Mouse (Mus musculus): ENCODE measurements at regions not wholly inside any gene's neighbourhood (a gene's known extent, or its start where the extent isn't known, plus 50 kb on each side); places are given as distances from the start of the nearest gene placed in this dataset.
"Not testable (repeated sequence)": the region's sequence is repeated elsewhere in the genome, so short reads cannot be mapped to it uniquely, and the experiment has no call there.

DNA sequence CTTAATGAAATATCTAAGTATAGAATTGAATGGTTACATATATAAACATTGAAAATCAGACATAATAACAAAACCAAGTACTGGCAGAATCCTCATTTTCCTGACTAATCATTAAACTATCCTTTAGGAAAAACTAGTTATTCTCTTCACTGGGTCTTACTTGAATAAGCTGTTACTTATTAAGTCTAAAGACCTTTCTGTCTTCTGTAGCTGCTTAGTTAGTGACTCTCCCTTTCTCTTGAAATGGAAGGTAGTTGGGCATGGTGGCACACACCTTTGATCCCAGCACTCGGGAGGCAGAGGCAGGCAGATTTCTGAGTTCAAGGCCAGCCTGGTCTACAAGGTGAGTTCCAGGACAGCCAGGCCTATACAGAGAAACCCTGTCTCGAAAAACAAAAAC, 135.9 kb upstream of the Abcb5 start:
- DNase-seq (ENCODE audit: inconsistent age in 2 of 2, low spot score in 1 of 2), result not testable (repeated sequence)

- DNase-seq (ENCODE audit: inconsistent age in 2 of 2, low spot score in 1 of 2), result no peak
These were observed 133.5 kb upstream of the Abcb5 start for GRCm38 (mm10) chr12:119099736-119100135.

- no peak for DNase-seq (ENCODE audit: inconsistent age in 2 of 2, low spot score in 1 of 2)
These were observed 131.6 kb upstream of the Abcb5 start for GRCm38 (mm10) chr12:119097814-119098213.

GRCm38 (mm10) chr12:119094314-119094713, 128.1 kb upstream of the Abcb5 start:
- no peak for DNase-seq (ENCODE audit: inconsistent age in 2 of 2, low spot score in 1 of 2)

DNA sequence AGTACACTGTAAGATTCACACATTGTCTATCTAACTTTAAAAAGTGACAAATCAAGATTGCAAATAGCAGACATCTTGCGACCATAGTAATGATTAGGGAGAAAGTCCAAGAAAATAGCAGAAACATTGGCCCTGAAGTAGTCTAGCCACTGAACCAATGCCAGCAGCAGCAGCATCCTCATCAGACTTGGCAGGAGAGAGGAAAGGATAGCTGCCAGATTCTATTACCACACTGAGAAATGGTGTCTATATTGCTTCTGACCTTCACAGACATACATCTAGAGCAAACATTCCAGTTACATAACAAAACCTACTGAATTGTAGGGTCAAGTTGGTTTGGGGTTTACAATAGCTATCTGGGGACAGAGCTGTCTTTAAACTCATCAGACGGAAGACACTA, 127.2 kb upstream of the Abcb5 start:
- no peak for DNase-seq (ENCODE audit: inconsistent age in 2 of 2, low spot score in 1 of 2)

- DNase-seq (ENCODE audit: inconsistent age in 2 of 2, low spot score in 1 of 2), result no peak
These were observed 123.1 kb upstream of the Abcb5 start for GRCm38 (mm10) chr12:119089292-119089691.

GRCm38 (mm10) chr12:119088666-119089065, 122.4 kb upstream of the Abcb5 start:
- DNase-seq (ENCODE audit: inconsistent age in 2 of 2, low spot score in 1 of 2), result no peak

DNA sequence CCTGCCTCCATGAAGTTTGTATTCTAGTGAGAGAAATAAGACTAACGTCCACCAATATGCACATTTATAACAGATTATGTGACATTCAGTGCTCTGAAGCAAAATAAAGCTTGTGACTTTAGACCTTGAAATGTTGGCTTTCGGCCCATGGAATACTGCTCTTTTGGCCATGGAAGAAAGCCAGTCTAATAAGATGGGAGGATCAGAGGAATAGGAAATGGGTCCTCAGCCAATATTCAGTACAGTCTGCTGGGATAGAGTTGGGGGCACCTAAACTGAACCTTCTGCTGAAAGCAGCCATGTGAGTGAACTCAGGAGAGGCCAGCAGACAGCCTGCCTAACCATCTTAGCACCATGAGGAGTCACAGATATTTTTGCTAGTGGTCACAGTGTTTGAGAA, 118.6 kb upstream of the Abcb5 start:
- DNase-seq (ENCODE audit: inconsistent age in 2 of 2, low spot score in 1 of 2), result peak; percentile 61 to 89

DNA sequence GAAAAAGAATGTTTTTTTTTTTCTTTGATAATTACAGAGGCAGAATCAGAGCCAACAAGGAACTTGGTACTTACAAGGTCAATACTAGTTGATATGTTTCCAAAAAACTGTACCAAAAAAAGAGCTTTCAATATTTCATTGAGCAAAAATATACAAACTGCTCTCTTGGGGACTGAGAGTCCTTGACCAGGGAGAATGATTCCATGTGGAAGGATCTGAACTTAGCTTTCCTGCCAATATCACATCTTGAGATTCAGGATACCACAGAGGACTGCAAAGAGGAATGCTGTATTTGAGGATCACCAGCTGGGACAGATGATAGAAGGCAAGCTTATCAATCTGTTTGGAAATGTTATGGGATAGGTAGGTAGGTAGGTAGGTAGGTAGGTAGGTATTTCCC, 116.6 kb upstream of the Abcb5 start:
- DNase-seq (ENCODE audit: inconsistent age in 2 of 2, low spot score in 1 of 2), result peak; percentile 15 to 68

- DNase-seq (ENCODE audit: inconsistent age in 2 of 2, low spot score in 1 of 2), result no peak
These were observed 109.6 kb upstream of the Abcb5 start for GRCm38 (mm10) chr12:119075825-119076224.

- DNase-seq (ENCODE audit: inconsistent age in 2 of 2, low spot score in 1 of 2), result no peak
These were observed 108.7 kb upstream of the Abcb5 start for GRCm38 (mm10) chr12:119074742-119075478.

DNA sequence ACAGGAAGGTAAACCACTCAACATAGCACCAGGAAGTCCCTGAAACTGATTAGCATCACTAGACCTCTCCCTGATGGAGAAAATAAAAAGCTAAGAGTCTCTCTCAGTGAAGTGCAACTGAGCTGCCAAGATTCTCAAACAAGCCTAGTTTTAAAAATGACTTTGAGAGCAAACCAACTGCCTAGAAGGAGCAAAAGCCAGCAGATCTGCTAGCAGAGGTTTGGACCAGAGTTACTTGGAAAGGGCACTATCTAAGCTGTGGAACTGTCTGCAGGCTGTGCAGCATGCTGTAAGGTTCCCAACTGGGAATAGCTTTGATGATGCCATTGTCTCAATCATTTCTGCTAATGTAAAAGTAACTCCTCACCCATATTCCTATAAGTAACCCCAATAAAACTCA, 107.9 kb upstream of the Abcb5 start:
- DNase-seq (ENCODE audit: inconsistent age in 2 of 2, low spot score in 1 of 2), result no peak

DNA sequence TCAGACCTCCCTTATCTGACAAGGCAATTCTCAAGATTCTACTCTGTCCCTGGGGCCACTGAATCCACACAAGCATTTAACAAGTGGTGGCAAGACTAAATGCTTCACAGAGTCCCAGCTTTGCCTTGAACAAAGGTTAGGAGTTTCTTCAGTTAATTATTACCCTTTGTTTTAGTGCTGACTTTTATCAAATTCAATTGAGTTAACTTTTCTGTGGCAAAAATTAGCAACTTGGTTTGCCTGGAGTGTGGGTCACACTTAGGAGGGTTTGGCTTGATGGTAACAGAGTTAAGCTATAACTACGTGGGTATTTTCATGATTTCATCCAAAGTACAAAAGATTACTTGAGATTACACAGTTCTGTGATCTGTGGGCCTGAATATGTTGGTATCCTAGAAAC, 104.7 kb upstream of the Abcb5 start:
- DNase-seq (ENCODE audit: inconsistent age in 2 of 2, low spot score in 1 of 2), result no peak

GRCm38 (mm10) chr12:119070446-119070845, 104.2 kb upstream of the Abcb5 start:
- peak in 1 of 2 experiments; percentile 26 for DNase-seq (ENCODE audit: inconsistent age in 2 of 2, low spot score in 1 of 2)

- DNase-seq (ENCODE audit: inconsistent age in 2 of 2, low spot score in 1 of 2), result no peak
These were observed 103.5 kb upstream of the Abcb5 start for GRCm38 (mm10) chr12:119069747-119070146.

DNA sequence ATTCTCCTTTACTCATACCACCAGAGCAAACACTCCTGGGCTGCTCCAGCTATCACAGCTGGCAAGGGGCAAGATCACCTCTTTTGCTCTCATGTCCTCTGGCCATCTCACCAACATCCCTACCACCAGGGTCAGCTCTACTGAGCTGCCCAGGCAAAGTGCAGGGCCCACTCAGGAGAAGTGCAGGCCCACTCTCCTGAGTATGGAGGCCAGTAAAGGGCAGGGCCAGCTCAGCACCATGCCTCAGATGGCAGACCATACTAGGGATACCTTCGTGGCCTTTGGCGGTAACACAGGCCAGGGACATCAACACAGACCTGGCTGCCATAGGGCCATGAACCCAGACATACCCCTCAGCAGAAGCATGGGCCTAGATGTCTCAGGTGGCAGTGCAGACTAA, 101.9 kb upstream of the Abcb5 start:
- DNase-seq (ENCODE audit: inconsistent age in 2 of 2, low spot score in 1 of 2), result no peak

- no peak for DNase-seq (ENCODE audit: inconsistent age in 2 of 2, low spot score in 1 of 2)
These were observed 96.7 kb upstream of the Abcb5 start for GRCm38 (mm10) chr12:119062931-119063330.

DNA sequence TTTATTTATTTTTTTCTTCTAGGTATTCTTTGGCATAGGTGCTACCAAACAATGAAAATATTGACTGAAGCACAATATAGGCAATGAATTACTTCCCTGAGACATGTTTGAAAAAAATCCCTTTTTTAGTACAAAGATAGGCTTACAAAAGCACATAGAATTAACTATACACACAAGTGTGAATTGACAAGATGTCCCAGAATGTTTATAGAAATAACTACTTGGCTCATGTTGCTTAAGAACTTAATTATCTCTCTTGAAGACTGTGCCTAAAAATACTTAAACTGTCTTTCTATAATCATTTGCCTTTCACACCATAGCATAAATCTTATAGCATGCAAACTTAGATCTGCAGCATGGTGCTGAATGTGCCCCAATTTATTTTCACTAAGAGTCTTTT, 96.3 kb upstream of the Abcb5 start:
- DNase-seq (ENCODE audit: inconsistent age in 2 of 2, low spot score in 1 of 2), result no peak

DNA sequence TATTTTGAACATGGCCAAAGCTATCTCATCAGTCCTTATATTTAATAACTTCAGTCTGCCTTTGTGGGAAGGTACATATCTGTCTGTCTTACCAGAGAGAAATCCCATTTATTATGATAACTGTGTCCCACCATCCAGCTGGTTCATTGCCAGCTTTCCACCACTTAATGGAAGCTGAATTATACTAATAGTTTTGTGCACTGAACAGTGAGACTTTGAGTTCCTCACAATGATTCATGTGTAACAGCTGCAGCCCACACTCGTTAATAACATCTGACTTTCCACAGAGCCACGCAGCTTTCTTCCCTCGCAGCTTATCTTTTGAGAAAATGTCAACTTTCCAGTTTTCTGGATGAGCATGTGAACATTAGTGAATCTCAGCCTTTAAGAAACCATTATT, 88.3 kb upstream of the Abcb5 start:
- DNase-seq (ENCODE audit: inconsistent age in 2 of 2, low spot score in 1 of 2), result peak; percentile 4 to 35

- no peak for DNase-seq (ENCODE audit: inconsistent age in 2 of 2, low spot score in 1 of 2)
These were observed 85.6 kb upstream of the Abcb5 start for GRCm38 (mm10) chr12:119051692-119052379.

GRCm38 (mm10) chr12:119038306-119038705, 72.1 kb upstream of the Abcb5 start:
- no peak for DNase-seq (ENCODE audit: inconsistent age in 2 of 2, low spot score in 1 of 2)

DNA sequence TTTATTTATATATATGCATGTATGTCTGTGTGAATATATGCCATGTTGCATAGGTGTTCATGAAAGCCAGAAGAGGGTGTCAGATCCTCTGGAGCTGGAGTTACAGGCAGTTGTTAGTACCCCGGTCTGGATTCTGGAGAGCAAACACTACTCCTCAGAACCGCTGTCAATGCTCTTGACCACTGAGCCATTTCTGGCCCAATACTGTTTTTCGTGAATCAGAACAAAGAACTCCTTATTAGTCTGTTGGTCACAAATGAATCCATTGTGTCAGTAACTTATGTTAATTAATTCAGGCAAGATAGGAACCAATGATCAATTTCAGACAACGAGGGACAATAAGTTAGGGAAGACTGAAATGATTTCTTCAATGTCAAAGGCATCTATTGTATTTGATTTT, 68.6 kb upstream of the Abcb5 start:
- no peak for DNase-seq (ENCODE audit: inconsistent age in 2 of 2, low spot score in 1 of 2)

GRCm38 (mm10) chr12:119028711-119029110, 62.5 kb upstream of the Abcb5 start:
- DNase-seq (ENCODE audit: inconsistent age in 2 of 2, low spot score in 1 of 2), result no peak
